Mouse (Mus musculus): ENCODE results near the gene Shd. TPM values are rescaled to one million over a fixed set of nuclear protein-coding genes. Genes with fewer than 3 reads are reported as not detected.
"Not testable (repeated sequence)": the region's sequence is repeated elsewhere in the genome, so short reads cannot be mapped to it uniquely, and the experiment has no call there.

Gene Shd
- polyA plus RNA-seq (2014; fragmentation: Nextera tagmentation; extraction: Ambion mirVana), result 81.9 and 89.1 TPM in 2 replicates

GRCm38 (mm10) chr17:55969966-55970891 is at the start of gene Shd:
Shd (plus strand) TSS chr17:55970467.
- Histone ChIP-seq H3K27me3 (ENCODE audit: control insufficient read depth, insufficient read depth, low read length) (no peaks in the 10 kb centered on the region), H3K4me2 (peak within 1 kb of the TSS; percentile 68), H3K4me1 (ENCODE audit: control insufficient read depth, insufficient read depth, low read length) (peaks cover 10% of the 10 kb centered on the region), H3K9me3 (ENCODE audit: control insufficient read depth, low read length) (no peaks in the 10 kb centered on the region), H3K4me3 (ENCODE audit: low read depth, low read length) (peak within 1 kb of the TSS; percentile 52), H3K36me3 (ENCODE audit: control insufficient read depth, insufficient read depth, low read length) (peaks cover 6% of the 10 kb centered on the region), H3K9ac (ENCODE audit: low read length) (peak within 1 kb of the TSS; percentile 81), H3K27ac (ENCODE audit: low read depth, low read length) (peak within 1 kb of the TSS; percentile 93)
- DNase-seq (ENCODE audit: low spot score, missing footprints) (peak; percentile 98), ATAC-seq (ENCODE audit: low FRiP score) (peak; percentile 85)
- WGBS, result 8% methylated on average over 51 of the region's 55 CpGs

DNA sequence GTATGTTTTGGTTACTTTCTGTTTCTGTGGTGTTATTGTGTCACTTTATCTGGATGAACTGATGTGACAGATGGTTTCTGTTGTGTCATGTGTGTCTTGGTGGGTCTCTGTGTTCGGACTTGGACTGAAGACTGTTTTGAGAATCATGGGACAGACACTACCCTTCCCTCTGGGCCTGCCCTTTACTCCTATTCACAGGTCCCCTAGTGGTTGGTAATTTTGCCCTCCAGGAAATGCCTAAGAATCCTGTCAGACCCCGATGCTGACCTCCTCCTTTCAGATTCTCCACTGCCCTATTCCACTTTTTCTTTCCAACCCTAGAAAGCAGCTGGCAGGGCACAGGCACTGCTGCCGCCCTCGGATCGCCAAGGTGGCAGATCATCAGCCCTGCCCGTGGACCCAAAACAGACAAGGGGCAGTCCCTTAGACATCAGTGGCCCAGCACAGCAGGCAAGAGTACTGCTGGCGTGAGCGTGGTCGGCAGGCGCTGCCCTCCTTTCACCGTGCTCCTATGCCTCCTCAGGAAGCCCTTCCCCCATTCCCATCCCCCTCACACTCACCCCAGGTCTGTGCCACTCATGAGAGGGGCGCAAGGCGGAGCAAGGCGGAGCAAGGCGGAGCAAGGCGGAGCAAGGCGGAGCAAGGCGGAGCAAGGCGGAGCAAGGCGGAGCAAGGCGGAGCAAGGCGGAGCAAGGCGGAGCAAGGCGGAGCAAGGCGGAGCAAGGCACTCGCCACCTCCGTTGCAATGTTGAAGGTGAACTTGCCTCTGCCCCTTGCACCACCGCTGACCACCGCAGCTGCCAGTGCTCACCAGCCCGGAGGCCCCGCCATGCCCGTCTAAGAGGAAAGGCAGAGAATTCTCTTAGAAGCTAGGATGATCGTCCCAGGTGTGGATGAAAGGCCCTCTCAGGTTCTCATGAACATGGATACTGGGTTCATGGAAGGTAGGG is 38.4 kb upstream of the Shd start:
- Histone ChIP-seq H3K4me2 (peak overlapping the region; percentile 72), H3K27ac (ENCODE audit: low read depth, low read length) (peak overlapping the region; percentile 68; the same call in 1 of the 2 replicates), H3K9me3 (ENCODE audit: control insufficient read depth, low read length) (no peaks in the 10 kb centered on the region; the same call in 1 of the 2 replicates), H3K36me3 (ENCODE audit: control insufficient read depth, insufficient read depth, low read length) (no peaks in the 10 kb centered on the region), H3K4me1 (ENCODE audit: control insufficient read depth, insufficient read depth, low read length) (peaks cover 5% of the 10 kb centered on the region; the same call in 1 of the 2 replicates), H3K27me3 (ENCODE audit: control insufficient read depth, insufficient read depth, low read length) (no peaks in the 10 kb centered on the region), H3K4me3 (ENCODE audit: low read depth, low read length) (peak overlapping the region; percentile 50), H3K9ac (ENCODE audit: low read length) (peak overlapping the region; percentile 82)
- DNase-seq (ENCODE audit: low spot score, missing footprints) (peak; percentile 95), ATAC-seq (ENCODE audit: low FRiP score) (peak; percentile 99)
- 2% methylated on average over 33 of the region's 33 CpGs for WGBS

DNA sequence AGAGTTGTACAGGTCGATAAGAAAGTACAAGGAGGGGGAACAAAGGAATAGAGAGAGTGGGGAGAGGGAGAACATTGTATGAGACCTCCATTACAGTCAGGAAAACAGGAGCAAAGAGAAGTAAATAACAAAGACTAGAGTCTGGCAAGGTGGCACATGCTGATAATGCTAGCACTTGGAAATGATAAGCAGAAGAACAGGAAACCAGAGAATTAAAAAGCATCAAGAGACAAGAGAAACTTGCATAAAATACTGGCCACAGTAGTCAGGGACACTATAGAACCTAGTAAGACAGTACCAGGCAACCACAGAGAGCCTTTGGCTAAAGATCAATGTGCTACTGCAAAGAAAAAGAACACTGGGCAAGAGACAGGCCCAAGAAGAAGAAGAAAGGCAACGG is 37.6 kb upstream of the Shd start:
- Histone ChIP-seq H3K9ac (ENCODE audit: low read length) (no peak overlapping the region), H3K4me1 (ENCODE audit: control insufficient read depth, insufficient read depth, low read length) (peaks cover 5% of the 10 kb centered on the region; the same call in 1 of the 2 replicates), H3K36me3 (ENCODE audit: control insufficient read depth, insufficient read depth, low read length) (no peaks in the 10 kb centered on the region), H3K27me3 (ENCODE audit: control insufficient read depth, insufficient read depth, low read length) (no peaks in the 10 kb centered on the region), H3K4me3 (ENCODE audit: low read depth, low read length) (no peak overlapping the region), H3K4me2 (no peak overlapping the region), H3K27ac (ENCODE audit: low read depth, low read length) (no peak overlapping the region), H3K9me3 (ENCODE audit: control insufficient read depth, low read length) (no peaks in the 10 kb centered on the region; the same call in 1 of the 2 replicates)
- WGBS, result 73% methylated on average over 2 of the region's 2 CpGs
- no peak for DNase-seq (ENCODE audit: low spot score, missing footprints)
- no peak for ATAC-seq (ENCODE audit: low FRiP score)

- no peaks in the 10 kb centered on the region; the same call in 1 of the 2 replicates for H3K9me3 ChIP-seq (ENCODE audit: control insufficient read depth, low read length)
- no peaks in the 10 kb centered on the region for H3K36me3 ChIP-seq (ENCODE audit: control insufficient read depth, insufficient read depth, low read length)
- no peak overlapping the region for H3K4me2 ChIP-seq
- H3K9ac ChIP-seq (ENCODE audit: low read length), result no peak overlapping the region
- no peak overlapping the region for H3K27ac ChIP-seq (ENCODE audit: low read depth, low read length)
- H3K4me1 ChIP-seq (ENCODE audit: control insufficient read depth, insufficient read depth, low read length), result peaks cover 5% of the 10 kb centered on the region; the same call in 1 of the 2 replicates
- no peak for ATAC-seq (ENCODE audit: low FRiP score)
- WGBS, result 94% methylated on average over 15 of the region's 15 CpGs
- no peaks in the 10 kb centered on the region for H3K27me3 ChIP-seq (ENCODE audit: control insufficient read depth, insufficient read depth, low read length)
- no peak for DNase-seq (ENCODE audit: low spot score, missing footprints)
- H3K4me3 ChIP-seq (ENCODE audit: low read depth, low read length), result no peak overlapping the region
Measured at GRCm38 (mm10) chr17:55933191-55933590, 37.1 kb upstream of the Shd start.

DNA sequence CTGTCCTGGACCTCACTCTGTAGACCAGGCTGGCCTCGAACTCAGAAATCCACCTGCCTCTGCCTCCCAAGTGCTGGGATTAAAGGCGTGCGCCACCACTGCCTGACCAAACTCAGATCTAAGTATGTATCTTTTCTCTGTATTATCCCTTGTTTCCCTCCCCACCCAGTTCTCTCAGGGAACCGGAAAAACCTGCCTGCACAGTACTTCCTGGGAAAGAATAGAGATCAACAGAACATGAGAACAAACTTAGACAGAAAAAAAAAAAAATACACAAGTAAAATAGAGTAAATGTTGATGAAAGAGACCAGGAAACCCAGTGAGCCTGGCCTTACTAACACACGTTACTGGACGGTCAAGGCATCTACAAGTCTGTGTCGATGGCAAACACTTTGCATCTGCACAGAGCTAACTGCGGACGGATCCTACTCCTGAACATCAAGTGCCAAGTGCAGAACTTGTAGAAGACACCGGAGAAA is 25.8 kb upstream of the Shd start:
- H3K9ac ChIP-seq (ENCODE audit: low read length), result peak overlapping the region; percentile 48; the same call in 1 of the 2 replicates
- DNase-seq (ENCODE audit: low spot score, missing footprints), result not testable (repeated sequence)

GRCm38 (mm10) chr17:55944866-55945682 is 25.2 kb upstream of the Shd start:
- ATAC-seq (ENCODE audit: low FRiP score), result peak; percentile 99
- H3K4me2 ChIP-seq, result peak overlapping the region; percentile 73
- peak overlapping the region; percentile 47 for H3K4me3 ChIP-seq (ENCODE audit: low read depth, low read length)
- WGBS, result under 1% methylated on average over 52 of the region's 56 CpGs
- not testable (repeated sequence) for H3K4me1 ChIP-seq (ENCODE audit: control insufficient read depth, insufficient read depth, low read length); H3K36me3 ChIP-seq (ENCODE audit: control insufficient read depth, insufficient read depth, low read length); H3K9me3 ChIP-seq (ENCODE audit: control insufficient read depth, low read length); H3K27me3 ChIP-seq (ENCODE audit: control insufficient read depth, insufficient read depth, low read length)
- H3K9ac ChIP-seq (ENCODE audit: low read length), result peak overlapping the region; percentile 62
- DNase-seq (ENCODE audit: low spot score, missing footprints), result peak; percentile 95
- peak overlapping the region; percentile 68 for H3K27ac ChIP-seq (ENCODE audit: low read depth, low read length)

More for the DNA sequence above, 25.8 kb upstream of the Shd start:
- ATAC-seq (ENCODE audit: low FRiP score); H3K27ac ChIP-seq (ENCODE audit: low read depth, low read length); H3K4me1 ChIP-seq (ENCODE audit: control insufficient read depth, insufficient read depth, low read length); H3K27me3 ChIP-seq (ENCODE audit: control insufficient read depth, insufficient read depth, low read length); H3K36me3 ChIP-seq (ENCODE audit: control insufficient read depth, insufficient read depth, low read length); H3K9me3 ChIP-seq (ENCODE audit: control insufficient read depth, low read length): not testable (repeated sequence)
- WGBS, result 36% methylated on average over 10 of the region's 10 CpGs
- peak overlapping the region; percentile 73 for H3K4me2 ChIP-seq
- H3K4me3 ChIP-seq (ENCODE audit: low read depth, low read length), result peak overlapping the region; percentile 47

GRCm38 (mm10) chr17:55945696-55946095 is 24.6 kb upstream of the Shd start:
- no peak overlapping the region; the same call in 1 of the 2 replicates for H3K27ac ChIP-seq (ENCODE audit: low read depth, low read length)
- 36% methylated on average over 5 of the region's 5 CpGs for WGBS
- no peaks in the 10 kb centered on the region for H3K9me3 ChIP-seq (ENCODE audit: control insufficient read depth, low read length)
- H3K4me3 ChIP-seq (ENCODE audit: low read depth, low read length), result peak overlapping the region; percentile 47
- H3K9ac ChIP-seq (ENCODE audit: low read length), result peak overlapping the region; percentile 62
- DNase-seq (ENCODE audit: low spot score, missing footprints) (no peak), ATAC-seq (ENCODE audit: low FRiP score) (no peak; the same call in 1 of the 2 replicates)
- H3K27me3 ChIP-seq (ENCODE audit: control insufficient read depth, insufficient read depth, low read length), result no peaks in the 10 kb centered on the region
- peaks cover 4% of the 10 kb centered on the region; the same call in 1 of the 2 replicates for H3K4me1 ChIP-seq (ENCODE audit: control insufficient read depth, insufficient read depth, low read length)
- H3K4me2 ChIP-seq, result peak overlapping the region; percentile 73
- H3K36me3 ChIP-seq (ENCODE audit: control insufficient read depth, insufficient read depth, low read length), result no peaks in the 10 kb centered on the region

DNA sequence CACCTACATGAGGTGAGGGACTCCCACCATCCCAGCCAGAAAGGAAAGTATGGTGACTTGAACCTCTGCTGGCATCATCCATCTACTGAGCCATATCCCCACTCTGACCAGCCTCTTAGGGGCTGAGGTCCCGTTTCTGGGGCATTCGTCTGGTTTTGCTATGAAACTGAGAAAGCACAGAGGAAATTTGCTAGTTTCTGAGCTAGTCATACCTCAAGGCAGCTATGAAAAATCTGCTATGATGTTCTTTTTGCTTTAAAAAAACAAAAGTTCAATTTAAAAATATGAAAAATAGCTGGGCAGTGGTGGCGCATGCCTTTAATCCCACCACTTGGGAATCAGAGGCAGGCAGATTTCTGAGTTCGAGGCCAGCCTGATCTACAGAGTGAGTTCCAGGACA is 21.6 kb upstream of the Shd start:
- H3K4me3 ChIP-seq (ENCODE audit: low read depth, low read length), result no peak overlapping the region
- no peak overlapping the region for H3K9ac ChIP-seq (ENCODE audit: low read length)
- no peaks in the 10 kb centered on the region for H3K9me3 ChIP-seq (ENCODE audit: control insufficient read depth, low read length)
- H3K4me1 ChIP-seq (ENCODE audit: control insufficient read depth, insufficient read depth, low read length), result peaks cover 4% of the 10 kb centered on the region; the same call in 1 of the 2 replicates
- no peak overlapping the region for H3K27ac ChIP-seq (ENCODE audit: low read depth, low read length)
- no peaks in the 10 kb centered on the region for H3K36me3 ChIP-seq (ENCODE audit: control insufficient read depth, insufficient read depth, low read length)
- DNase-seq (ENCODE audit: low spot score, missing footprints) (no peak), ATAC-seq (ENCODE audit: low FRiP score) (no peak)
- 85% methylated on average over 4 of the region's 4 CpGs for WGBS
- H3K27me3 ChIP-seq (ENCODE audit: control insufficient read depth, insufficient read depth, low read length), result no peaks in the 10 kb centered on the region
- no peak overlapping the region for H3K4me2 ChIP-seq

Data from midbrain, embryonic 11.5 days (tissue).